Mouse (Mus musculus): Measurements from ENCODE around the gene Baz1b. TPM values are rescaled to one million over a fixed set of nuclear protein-coding genes. Genes with fewer than 3 reads are reported as not detected.

Gene Baz1b
- 125 and 129 TPM in 2 replicates for total RNA-seq (2017)

GRCm38 (mm10) chr5:135186621-135187348 is at the start of gene Baz1b:
Gene Baz1b (plus strand): TSS chr5:135187264.
- peak; percentile 87 for ATAC-seq (ENCODE audit: extremely low read depth, insufficient number of reproducible peaks, low FRiP score, poor library complexity, severe bottlenecking)

DNA sequence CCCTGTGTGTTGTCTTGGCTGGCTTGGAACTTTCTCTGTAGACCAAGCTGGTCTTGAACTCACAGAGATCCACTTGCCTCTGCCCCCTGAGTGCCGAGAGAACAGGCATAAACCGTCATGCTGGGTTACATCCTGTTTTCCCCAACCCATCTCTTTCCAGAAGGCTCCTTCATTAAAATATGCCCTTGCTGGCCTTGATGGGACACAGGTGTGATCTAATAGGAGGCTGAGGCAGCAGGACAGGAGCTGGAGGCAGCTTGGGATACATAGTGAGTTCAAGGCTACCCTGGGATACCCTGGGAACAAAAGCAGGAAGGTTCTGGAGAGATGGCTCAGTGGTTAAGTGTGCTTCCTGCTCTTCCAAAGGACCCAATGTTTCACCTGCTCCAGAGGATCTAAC is 47.2 kb upstream of the Baz1b start:
- ATAC-seq (ENCODE audit: extremely low read depth, insufficient number of reproducible peaks, low FRiP score, poor library complexity, severe bottlenecking), result no peak

GRCm38 (mm10) chr5:135144469-135144868 is 42.6 kb upstream of the Baz1b start:
- ATAC-seq (ENCODE audit: extremely low read depth, insufficient number of reproducible peaks, low FRiP score, poor library complexity, severe bottlenecking), result no peak

DNA sequence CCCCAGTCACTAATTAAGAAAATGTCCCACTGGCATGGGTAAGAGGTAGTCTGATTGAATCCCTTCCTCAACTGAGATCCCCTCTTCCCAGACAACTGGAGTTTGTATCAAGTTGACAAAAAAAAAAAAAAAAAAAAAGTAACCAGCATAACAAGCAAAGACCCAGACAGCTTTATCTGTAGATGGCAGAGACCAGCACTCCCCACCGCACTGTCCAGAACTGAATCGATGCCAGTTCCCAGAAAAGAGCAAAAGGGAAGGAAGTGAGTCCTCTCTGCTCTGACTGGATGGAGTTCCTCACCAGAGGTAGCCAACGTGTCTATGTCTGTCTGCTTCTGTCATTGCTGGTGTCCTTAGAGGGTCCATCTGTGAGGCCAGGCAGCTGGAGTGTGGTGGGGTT is 41.5 kb upstream of the Baz1b start:
- ATAC-seq (ENCODE audit: extremely low read depth, insufficient number of reproducible peaks, low FRiP score, poor library complexity, severe bottlenecking), result no peak

GRCm38 (mm10) chr5:135145955-135146354 is 41.1 kb upstream of the Baz1b start:
- ATAC-seq (ENCODE audit: extremely low read depth, insufficient number of reproducible peaks, low FRiP score, poor library complexity, severe bottlenecking), result no peak

DNA sequence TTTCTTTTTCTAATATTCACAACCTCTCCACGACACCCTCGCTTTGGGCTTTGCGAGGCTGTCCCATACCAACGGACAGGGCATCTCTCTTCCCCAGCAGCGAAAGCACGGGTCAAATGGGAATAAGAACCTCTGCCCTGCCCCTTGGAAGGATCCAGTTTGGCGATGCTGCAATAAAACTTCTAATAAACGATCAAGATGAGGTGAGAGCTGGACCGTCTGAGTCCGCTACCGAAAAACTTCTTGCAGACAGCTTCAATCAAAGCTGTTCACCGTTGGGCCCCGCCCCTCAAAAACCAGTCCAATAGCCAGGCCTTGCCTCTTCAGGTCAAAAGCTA is 38.4 kb upstream of the Baz1b start:
- no peak for ATAC-seq (ENCODE audit: extremely low read depth, insufficient number of reproducible peaks, low FRiP score, poor library complexity, severe bottlenecking)

DNA sequence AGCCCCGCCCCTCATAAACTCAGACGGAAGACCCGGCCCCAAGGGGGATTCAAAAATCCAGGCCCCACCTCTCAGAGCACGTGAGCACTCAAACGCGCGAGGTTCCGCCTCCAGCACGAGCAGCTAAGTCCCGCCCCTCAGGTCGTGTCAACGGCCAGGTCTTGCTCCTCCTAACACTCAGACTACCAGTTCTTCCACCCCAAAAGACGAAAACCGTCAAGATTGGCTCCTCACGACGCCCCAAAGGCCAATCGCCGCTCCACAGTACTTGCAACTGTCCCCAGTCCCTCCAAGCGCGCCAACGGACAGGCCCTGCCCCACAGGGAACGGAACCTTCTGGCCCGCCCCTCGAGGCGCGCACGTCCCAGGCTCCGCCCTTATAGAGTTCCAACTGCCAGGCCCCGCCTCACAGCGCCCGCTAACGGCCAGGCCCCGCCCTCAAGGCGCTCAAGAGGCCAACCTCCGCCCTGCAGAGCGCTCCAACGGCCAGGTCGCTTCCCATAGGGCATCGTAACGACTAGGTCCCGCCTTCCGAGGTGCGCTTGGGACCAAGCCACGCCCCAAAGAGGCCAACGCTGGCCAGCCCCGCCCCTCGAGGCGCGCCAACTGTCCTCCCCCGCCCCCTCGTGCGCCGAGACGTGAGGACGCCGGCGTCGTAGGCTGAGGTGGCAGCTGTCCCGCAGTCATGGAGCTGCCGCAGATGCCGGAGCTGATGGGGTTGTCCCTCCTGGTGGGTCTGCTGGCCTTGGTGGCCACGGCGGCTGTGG is 37.8 kb upstream of the Baz1b start, which contains the start of gene Tbl2:
Gene Tbl2 (plus strand): TSS at position 605 of the 767 bp plus-strand sequence.
- peak; percentile 89 for ATAC-seq (ENCODE audit: extremely low read depth, insufficient number of reproducible peaks, low FRiP score, poor library complexity, severe bottlenecking)

DNA sequence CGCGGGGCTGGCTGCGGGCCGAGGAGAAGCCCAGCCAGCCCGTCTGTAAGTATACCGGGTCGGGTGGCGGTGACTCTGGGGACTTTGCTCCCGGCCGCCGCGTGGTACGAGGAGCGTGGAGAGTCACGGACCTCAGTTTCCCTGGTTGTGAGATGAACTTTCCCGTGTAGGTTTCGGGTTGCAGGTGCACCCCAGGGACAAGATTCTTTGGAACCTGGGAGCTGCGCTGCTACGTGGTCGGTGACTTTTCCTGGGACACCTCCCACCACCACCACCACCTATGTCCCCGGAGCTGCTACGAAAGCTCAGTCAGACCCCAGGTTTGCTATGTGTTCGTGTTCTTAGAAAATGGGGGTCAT is 37.3 kb upstream of the Baz1b start:
- no peak for ATAC-seq (ENCODE audit: extremely low read depth, insufficient number of reproducible peaks, low FRiP score, poor library complexity, severe bottlenecking)

GRCm38 (mm10) chr5:135156496-135156895 is 30.6 kb upstream of the Baz1b start:
- ATAC-seq (ENCODE audit: extremely low read depth, insufficient number of reproducible peaks, low FRiP score, poor library complexity, severe bottlenecking), result no peak

DNA sequence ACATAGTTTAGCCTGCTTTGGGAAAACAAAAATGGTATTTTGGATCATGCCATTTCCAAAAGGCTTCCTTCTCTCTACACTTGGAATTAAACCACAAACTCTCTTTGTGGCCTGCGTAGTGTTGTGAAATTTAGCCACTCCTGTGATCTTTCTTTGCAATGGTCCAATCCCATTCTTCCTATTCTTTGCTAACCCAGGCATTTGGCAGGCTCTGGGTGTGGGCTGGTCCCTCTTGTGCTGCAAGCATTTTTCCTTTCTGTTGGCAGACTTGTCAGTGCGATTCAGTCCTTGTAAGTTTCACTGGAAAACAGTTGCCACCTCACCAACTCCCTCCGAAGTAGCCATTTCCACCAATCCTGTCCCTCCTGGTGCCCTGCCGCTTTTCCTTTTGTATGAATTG is 25.8 kb upstream of the Baz1b start:
- ATAC-seq (ENCODE audit: extremely low read depth, insufficient number of reproducible peaks, low FRiP score, poor library complexity, severe bottlenecking), result no peak

DNA sequence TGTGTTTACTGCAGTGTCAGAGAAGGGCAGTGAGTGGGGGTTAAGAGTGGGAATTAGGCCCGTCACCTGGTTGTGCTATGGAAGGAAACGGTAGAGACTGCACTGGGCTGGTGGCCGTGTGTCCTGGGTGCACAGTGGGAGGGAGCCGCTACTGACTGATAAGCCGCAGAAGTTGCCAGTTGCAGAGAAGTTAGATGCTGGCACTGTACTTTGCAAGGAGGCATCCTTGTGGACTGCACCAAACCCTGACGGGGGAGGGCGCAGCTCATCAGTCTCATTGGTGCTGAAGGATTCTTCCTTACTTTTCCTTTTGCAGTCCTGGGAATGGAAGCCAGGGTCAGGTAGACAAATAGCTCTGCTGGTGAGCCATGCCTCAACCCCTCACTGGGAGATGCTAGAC is 25.4 kb upstream of the Baz1b start:
- no peak for ATAC-seq (ENCODE audit: extremely low read depth, insufficient number of reproducible peaks, low FRiP score, poor library complexity, severe bottlenecking)

- no peak for ATAC-seq (ENCODE audit: extremely low read depth, insufficient number of reproducible peaks, low FRiP score, poor library complexity, severe bottlenecking)
Measured at GRCm38 (mm10) chr5:135162361-135162760, 24.7 kb upstream of the Baz1b start.

GRCm38 (mm10) chr5:135162821-135163220 is 24.2 kb upstream of the Baz1b start:
- ATAC-seq (ENCODE audit: extremely low read depth, insufficient number of reproducible peaks, low FRiP score, poor library complexity, severe bottlenecking), result no peak

DNA sequence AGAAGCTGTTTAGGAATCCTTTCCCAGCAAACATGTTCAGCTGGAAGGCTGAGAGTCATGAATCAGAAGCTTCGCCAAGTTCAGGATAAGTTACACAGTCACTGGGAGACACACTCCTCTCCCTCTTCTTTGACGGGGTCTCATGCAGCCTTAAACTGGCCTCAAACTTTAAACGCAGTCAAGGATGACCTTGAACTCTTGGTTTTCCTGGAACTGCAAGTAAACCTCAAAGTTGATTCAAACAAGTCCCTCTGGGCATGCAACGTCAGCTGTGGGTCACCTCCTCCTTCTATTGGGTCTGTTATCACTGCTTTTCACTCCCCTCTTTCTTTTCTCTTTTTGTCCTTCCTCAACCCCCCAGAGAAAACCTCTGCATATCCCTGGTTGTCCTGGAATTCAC is 20.2 kb upstream of the Baz1b start:
- ATAC-seq (ENCODE audit: extremely low read depth, insufficient number of reproducible peaks, low FRiP score, poor library complexity, severe bottlenecking), result no peak

DNA sequence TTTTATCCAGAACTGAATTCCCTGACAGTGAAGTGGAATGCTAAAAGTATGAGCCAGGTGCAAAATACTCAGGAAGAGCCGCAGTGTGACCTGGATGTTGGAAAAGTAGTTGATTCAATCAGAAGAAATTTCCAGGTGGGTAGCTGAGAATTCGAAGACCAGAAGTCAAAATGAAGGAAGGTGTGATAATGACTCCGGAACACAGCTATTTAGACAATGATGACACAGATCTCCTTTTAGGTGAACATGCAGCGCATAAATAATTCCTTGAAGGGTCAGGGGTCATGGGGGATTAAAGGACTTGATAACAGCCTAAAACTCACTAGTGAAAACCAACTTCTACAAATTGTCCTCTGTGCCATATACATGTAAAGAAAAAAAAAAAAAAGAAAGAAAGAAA is 19.6 kb upstream of the Baz1b start:
- ATAC-seq (ENCODE audit: extremely low read depth, insufficient number of reproducible peaks, low FRiP score, poor library complexity, severe bottlenecking), result no peak

DNA sequence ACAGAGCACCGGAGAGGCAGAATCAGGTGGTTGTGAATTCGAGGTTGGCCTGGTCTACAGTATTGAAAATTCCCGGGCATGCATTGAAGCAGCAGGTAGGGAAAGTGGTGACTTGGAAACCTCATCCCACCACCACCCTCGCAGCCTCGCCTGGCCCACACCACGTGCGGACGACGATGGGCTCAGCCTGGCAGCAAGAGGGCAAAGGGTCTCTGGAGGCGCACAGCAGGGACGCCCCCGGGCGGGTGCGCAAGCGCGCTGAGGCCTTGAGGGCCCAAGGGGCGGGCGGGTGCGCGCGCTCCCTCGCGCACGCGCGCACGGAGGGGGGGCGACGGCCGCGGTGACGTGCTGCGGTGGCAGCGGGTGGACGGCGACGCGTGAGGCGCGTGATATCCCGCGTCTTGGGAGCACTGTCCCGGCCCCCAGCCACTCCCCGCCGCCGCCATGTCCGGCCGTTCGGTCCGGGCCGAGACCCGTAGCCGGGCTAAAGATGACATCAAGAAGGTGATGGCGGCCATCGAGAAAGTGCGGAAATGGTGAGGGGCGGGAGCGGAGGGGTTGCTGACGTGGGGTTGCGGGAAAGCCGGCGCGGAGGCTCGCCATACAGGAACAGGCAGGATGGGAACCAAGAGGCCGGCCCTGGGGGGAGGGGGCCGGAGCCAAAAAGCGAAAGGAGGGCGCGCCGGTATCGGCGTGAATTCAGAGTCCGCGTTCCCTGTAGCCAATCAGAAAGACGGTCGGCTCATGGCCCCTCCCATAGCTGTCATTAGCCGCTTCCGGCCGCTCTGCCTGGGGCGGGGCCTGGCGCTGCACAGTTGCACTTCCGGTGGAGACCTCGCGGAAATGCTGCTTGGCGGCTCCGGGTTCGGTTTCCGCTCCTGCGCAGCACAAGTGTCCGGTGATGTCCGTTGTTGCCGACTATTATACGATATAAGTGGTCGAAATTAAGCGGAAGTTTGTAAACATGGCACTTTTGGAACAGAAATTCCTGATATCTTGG is 18.7 kb upstream of the Baz1b start, which contains the start of gene Bcl7b:
Gene Bcl7b (plus strand): TSS at position 221 of the 1,000 bp plus-strand sequence.
- peak; percentile 96 for ATAC-seq (ENCODE audit: extremely low read depth, insufficient number of reproducible peaks, low FRiP score, poor library complexity, severe bottlenecking)

GRCm38 (mm10) chr5:135169479-135169878 is 17.6 kb upstream of the Baz1b start:
- no peak for ATAC-seq (ENCODE audit: extremely low read depth, insufficient number of reproducible peaks, low FRiP score, poor library complexity, severe bottlenecking)

DNA sequence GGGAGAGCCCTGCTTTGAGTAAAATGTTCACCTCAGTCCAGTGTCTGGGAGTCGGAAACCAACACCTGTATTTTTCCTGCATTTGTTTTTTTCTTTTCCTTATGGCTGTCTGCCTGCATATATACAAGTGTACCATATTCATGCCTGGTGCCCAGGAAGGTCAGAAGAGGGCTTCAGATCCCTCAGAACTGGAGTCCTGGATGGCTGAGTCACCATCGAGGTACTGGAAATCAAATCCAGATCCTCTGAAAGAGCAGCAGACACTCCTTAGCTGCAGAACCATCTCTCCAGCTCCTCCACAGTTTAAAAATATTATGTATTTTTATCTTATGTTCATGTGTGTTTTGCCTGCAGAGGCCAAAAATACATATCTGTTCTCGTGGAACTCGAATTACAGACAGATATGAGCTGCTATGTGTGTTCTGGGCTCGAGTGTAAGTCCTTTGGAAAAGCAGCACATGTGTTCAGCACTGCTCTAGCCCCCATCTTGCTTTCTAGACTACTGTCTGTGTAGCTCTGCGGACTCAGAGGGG is 15.3 kb upstream of the Baz1b start:
- no peak for ATAC-seq (ENCODE audit: extremely low read depth, insufficient number of reproducible peaks, low FRiP score, poor library complexity, severe bottlenecking)

DNA sequence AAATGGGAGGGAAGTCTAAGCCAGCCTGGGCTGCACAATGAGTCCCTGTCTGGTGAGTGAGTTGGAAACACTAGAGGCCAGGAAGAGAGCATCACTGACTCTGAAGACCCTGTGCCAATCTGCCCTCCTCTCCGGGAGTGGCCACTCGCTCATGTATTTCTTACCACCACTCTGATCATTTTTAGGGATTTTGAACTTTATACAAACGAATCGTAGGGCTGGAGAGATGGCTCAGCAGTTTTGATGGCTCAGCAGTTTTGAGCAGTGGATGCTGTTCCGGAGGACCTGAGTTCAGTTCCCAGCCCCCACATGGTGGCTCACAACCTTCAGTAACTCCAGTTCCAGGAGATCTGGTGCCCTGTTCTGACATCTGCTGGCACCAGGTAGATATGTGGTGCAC is 14.1 kb upstream of the Baz1b start:
- no peak for ATAC-seq (ENCODE audit: extremely low read depth, insufficient number of reproducible peaks, low FRiP score, poor library complexity, severe bottlenecking)

Data from neutrophil, adult 5-6 weeks (primary cell).